ENCODE assay signal across 11 mouse cellular contexts in genomic region chr5:35727447-35727846, GRCm38 (mm10). TPM values are rescaled to one million over a fixed set of nuclear protein-coding genes. Genes with fewer than 3 reads are reported as not detected.
DNase-seq lines count a peak whose midpoint lies in the region; ATAC-seq and TF ChIP-seq lines count a peak whose summit lies in the region.
"Had no signal": no experiment of that assay in that cellular context is flagged by ENCODE, and none has a peak within 500 bp of the region (broad histone marks: within the 10 kb centered on the region; RNA-seq: fewer than 3 reads in every experiment).

No protein-coding gene starts in this region.

- 0 out of 2 replicates have a peak, but pooled peaks cover 3% of the 10 kb centered on the region for H3K4me1 ChIP-seq in intestine, postnatal 0 days (replicated peaks; ENCODE audit: control insufficient read depth, insufficient read depth, low read length)
- peaks cover 19% of the 10 kb centered on the region for H3K4me1 ChIP-seq in intestine, embryonic 16.5 days (ENCODE audit: control insufficient read depth, insufficient read depth, low read length)
- peaks cover 21 to 55% of the 10 kb centered on the region in 2 experiments for H3K4me1 ChIP-seq in CH12.LX (ENCODE audit: control insufficient read depth in 1 of 2, insufficient read depth in 2 of 2)
- peaks cover 14% of the 10 kb centered on the region; the same call in 1 of the 2 replicates for H3K4me1 ChIP-seq in liver, embryonic 13.5 days (replicated peaks)
- peaks cover 16% of the 10 kb centered on the region for H3K4me1 ChIP-seq in cerebellum, adult 2 months (ENCODE audit: control insufficient read depth, insufficient read depth, low read length)

- no peak; the same call in none of the 2 replicates for TF ChIP-seq RAD21 in CH12.LX (IDR thresholded peaks at IDR 0.05; ENCODE audit: low read depth, low read length)

- TF ChIP-seq EP300 in CH12.LX (IDR thresholded peaks at IDR 0.05; ENCODE audit: low read length) = no peak

- no peak overlapping the region for H3K9ac ChIP-seq in intestine, postnatal 0 days (ENCODE audit: low read depth, low read length)
- H3K9ac ChIP-seq in intestine, embryonic 16.5 days (ENCODE audit: low read depth, low read length) = no peak overlapping the region
- no peak overlapping the region for H3K9ac ChIP-seq in CH12.LX (ENCODE audit: insufficient read depth, low read depth)
- H3K9ac ChIP-seq in liver, embryonic 13.5 days = no peak overlapping the region

- WGBS in intestine, postnatal 0 days = 92% methylated on average over 5 of the region's 5 CpGs
- 91% methylated on average over 5 of the region's 5 CpGs for WGBS in intestine, embryonic 16.5 days
- 76% methylated on average over 5 of the region's 5 CpGs for WGBS in liver, embryonic 13.5 days (ENCODE audit: insufficient replicate concordance)
- 95% methylated on average over 5 of the region's 5 CpGs for WGBS in cerebellum, adult 2 months

- no peaks in the 10 kb centered on the region for H3K79me2 ChIP-seq in CH12.LX (replicated peaks; ENCODE audit: control insufficient read depth, extremely low read depth, insufficient read depth, poor library complexity, severe bottlenecking)

- H3K4me3 ChIP-seq in intestine, postnatal 0 days (ENCODE audit: low read depth, low read length) = no peak overlapping the region
- no peak overlapping the region for H3K4me3 ChIP-seq in intestine, embryonic 16.5 days (ENCODE audit: low read length)
- no peak overlapping the region for H3K4me3 ChIP-seq in CH12.LX (replicated peaks in 1 of 3; ENCODE audit: low read depth in 2 of 3, low read length in 2 of 3, poor library complexity in 1 of 3)
- no peak overlapping the region for H3K4me3 ChIP-seq in liver, embryonic 13.5 days (replicated peaks)
- H3K4me3 ChIP-seq in cerebellum, adult 2 months (replicated peaks; ENCODE audit: insufficient read depth, low read depth, low read length) = no peak overlapping the region
- H3K4me3 ChIP-seq: myocyte had no signal

- H3K27me3 ChIP-seq in intestine, postnatal 0 days (replicated peaks; ENCODE audit: control insufficient read depth, insufficient read depth, low read length) = no peaks in the 10 kb centered on the region
- no peaks in the 10 kb centered on the region for H3K27me3 ChIP-seq in intestine, embryonic 16.5 days (replicated peaks; ENCODE audit: control insufficient read depth, insufficient read depth, low read length)
- H3K27me3 ChIP-seq in CH12.LX (replicated peaks) = no peaks in the 10 kb centered on the region
- H3K27me3 ChIP-seq in liver, embryonic 13.5 days = no peaks in the 10 kb centered on the region
- no peaks in the 10 kb centered on the region for H3K27me3 ChIP-seq in cerebellum, adult 2 months (ENCODE audit: control insufficient read depth, insufficient read depth, low read length)

- H3K27ac ChIP-seq in intestine, postnatal 0 days (ENCODE audit: low read depth, low read length) = no peak overlapping the region
- no peak overlapping the region for H3K27ac ChIP-seq in intestine, embryonic 16.5 days (ENCODE audit: low read length)
- H3K27ac ChIP-seq in CH12.LX (ENCODE audit: insufficient read depth, low read depth) = no peak overlapping the region
- H3K27ac ChIP-seq in liver, embryonic 13.5 days = no peak overlapping the region
- H3K27ac ChIP-seq in cerebellum, adult 2 months (ENCODE audit: insufficient read depth, low read length) = no peak overlapping the region
- H3K27ac ChIP-seq: hindbrain, postnatal 0 days had no signal

- peak overlapping the region; percentile 40; the same call in 1 of the 2 replicates for H3K4me2 ChIP-seq in intestine, postnatal 0 days (replicated peaks; ENCODE audit: low read depth)
- H3K4me2 ChIP-seq in intestine, embryonic 16.5 days (ENCODE audit: low read depth, low read length) = no peak overlapping the region
- H3K4me2 ChIP-seq in CH12.LX (ENCODE audit: insufficient read depth, low read depth, poor library complexity, severe bottlenecking) = no peak overlapping the region
- peak overlapping the region; percentile 36 for H3K4me2 ChIP-seq in liver, embryonic 13.5 days

- no peaks in the 10 kb centered on the region for H3K9me3 ChIP-seq in intestine, postnatal 0 days (ENCODE audit: control insufficient read depth)
- no peaks in the 10 kb centered on the region for H3K9me3 ChIP-seq in intestine, embryonic 16.5 days (ENCODE audit: control insufficient read depth, low read length)
- H3K9me3 ChIP-seq in CH12.LX (replicated peaks; ENCODE audit: low read length) = no peaks in the 10 kb centered on the region
- no peaks in the 10 kb centered on the region for H3K9me3 ChIP-seq in liver, embryonic 13.5 days (replicated peaks)

- in situ Hi-C loops in CH12.LX (cut with MboI; ENCODE audit: low pct_ligation_motif_present, low pct_unique_long_range_greater_than_20kb, low sequenced_read_pairs) = no loop called here

- no peak for ATAC-seq in intestine, postnatal 0 days
- no peak for ATAC-seq in intestine, embryonic 16.5 days
- no peak for ATAC-seq in liver, embryonic 13.5 days (ENCODE audit: low read depth)
- ATAC-seq: hindbrain, postnatal 0 days had no signal

- TF ChIP-seq POLR2A in CH12.LX (IDR thresholded peaks at IDR 0.05; ENCODE audit: low read depth, low read length) = no peak
- TF ChIP-seq POLR2A in cerebellum, adult 2 months (IDR thresholded peaks at IDR 0.05; ENCODE audit: borderline replicate concordance, insufficient read depth, low read length) = no peak

- dilution Hi-C loops in CH12.LX (cut with MboI; ENCODE audit: extremely low pct_ligation_motif_present, extremely low pct_unique_long_range_greater_than_20kb, low sequenced_read_pairs) = no loop called here

- peak; percentile 23 for DNase-seq in adrenal gland, postnatal 14 days
- DNase-seq in adrenal gland, postnatal 25 days = no peak
- peak; percentile 2 for DNase-seq in CH12.LX (ENCODE audit: extremely low read depth)
- no peak for DNase-seq in liver, embryonic 13.5 days
- DNase-seq in cerebellum, adult 2 months = no peak
- DNase-seq in cerebellum, postnatal 10 days = no peak

- peak; percentile 45; the same call in 1 of the 2 replicates for TF ChIP-seq CTCF in intestine, postnatal 0 days (IDR thresholded peaks at IDR 0.05; ENCODE audit: low read depth)
- peak in 1 of 2 experiments; percentile 36; a peak in 2 of 4 replicates for TF ChIP-seq CTCF in CH12.LX (conservative IDR thresholded peaks at IDR 0.05 in 1 of 2, IDR thresholded peaks at IDR 0.05 in 1 of 2; ENCODE audit: low read depth in 2 of 2, low read length in 2 of 2)
- no peak for TF ChIP-seq CTCF in cerebellum, adult 2 months (IDR thresholded peaks at IDR 0.05; ENCODE audit: borderline replicate concordance, insufficient read depth, low read depth, low read length)

- H3K36me3 ChIP-seq in intestine, postnatal 0 days (ENCODE audit: control insufficient read depth, insufficient read depth) = peaks cover 17% of the 10 kb centered on the region
- no peaks in the 10 kb centered on the region for H3K36me3 ChIP-seq in intestine, embryonic 16.5 days (ENCODE audit: control insufficient read depth, insufficient read depth, low read length)
- H3K36me3 ChIP-seq in CH12.LX (replicated peaks in 1 of 2; ENCODE audit: control insufficient read depth in 1 of 2, insufficient read depth in 1 of 2, low read length in 1 of 2) = peaks cover 0 to 9% of the 10 kb centered on the region in 2 experiments
- H3K36me3 ChIP-seq in liver, embryonic 13.5 days = no peaks in the 10 kb centered on the region

TF ChIP-seq in CH12.LX, 34 proteins besides CTCF, POLR2A, EP300 and RAD21:
- TF ChIP-seq ZMIZ1 (IDR thresholded peaks at IDR 0.05; ENCODE audit: low read depth, low read length) (no peak), E2F4 (IDR thresholded peaks at IDR 0.05; ENCODE audit: insufficient replicate concordance, low read depth, low read length) (no peak), SMC3 (IDR thresholded peaks at IDR 0.05; ENCODE audit: low read depth, low read length) (peak; percentile 25)

RNA-seq across cellular contexts. Expression of gene Sh3tc1, which starts 12.3 kb away (rescaled TPM):
- total RNA-seq in adrenal gland, postnatal 14 days (2021) = 14.9 and 15.0 TPM in 2 replicates
- 10.6 and 13.9 TPM in 2 replicates for total RNA-seq in adrenal gland, postnatal 25 days (2021)
- polyA plus RNA-seq in intestine, postnatal 0 days (2015; fragmentation: Nextera tagmentation; extraction: Ambion mirVana) = 18.3 and 18.7 TPM in 2 replicates
- polyA plus RNA-seq in intestine, embryonic 16.5 days (2015; fragmentation: Nextera tagmentation; extraction: Ambion mirVana) = 18.4 and 20.5 TPM in 2 replicates
- total RNA-seq in CH12.LX (2012; rRNA removed) (0.85 and 0.97 TPM in 2 replicates), CH12.LX (2014; rRNA removed) (1.2 and 1.4 TPM in 2 replicates)
- polyA plus RNA-seq in CH12.LX (2012; ENCODE audit: insufficient read length, low read depth) = 2.3 and 3.5 TPM in 2 replicates
- 2.1 TPM in 2 replicates for polyA plus RNA-seq in liver, embryonic 13.5 days (2015; fragmentation: Nextera tagmentation; extraction: Ambion mirVana)
- polyA plus RNA-seq in cerebellum, adult 2 months (2012; rRNA removed) = 1.2 and 1.7 TPM in 2 replicates

RNA-seq across cellular contexts. Expression of gene Ablim2, which starts 30.2 kb away (rescaled TPM):
- total RNA-seq in adrenal gland, postnatal 14 days (2021) = 3.0 and 4.0 TPM in 2 replicates
- total RNA-seq in adrenal gland, postnatal 25 days (2021) = 6.0 and 7.8 TPM in 2 replicates
- 1.9 and 2.0 TPM in 2 replicates for polyA plus RNA-seq in intestine, postnatal 0 days (2015; fragmentation: Nextera tagmentation; extraction: Ambion mirVana)
- 5.4 and 5.7 TPM in 2 replicates for polyA plus RNA-seq in intestine, embryonic 16.5 days (2015; fragmentation: Nextera tagmentation; extraction: Ambion mirVana)
- total RNA-seq in CH12.LX (2012; rRNA removed) (3.7 and 11.0 TPM in 2 replicates), CH12.LX (2014; rRNA removed) (4.7 and 12.2 TPM in 2 replicates)
- 2.6 and 4.4 TPM in 2 replicates for polyA plus RNA-seq in CH12.LX (2012; ENCODE audit: insufficient read length, low read depth)
- 0.03 and 0.18 TPM in 2 replicates for polyA plus RNA-seq in liver, embryonic 13.5 days (2015; fragmentation: Nextera tagmentation; extraction: Ambion mirVana)
- polyA plus RNA-seq in cerebellum, adult 2 months (2012; rRNA removed) = 89.2 and 99.9 TPM in 2 replicates
- total RNA-seq: common myeloid progenitor, adult 5-6 weeks had no signal

RNA-seq across cellular contexts. Expression of gene Htra3, which starts 47.9 kb away (rescaled TPM):
- 49.7 TPM in 2 replicates for total RNA-seq in adrenal gland, postnatal 14 days (2021)
- total RNA-seq in adrenal gland, postnatal 25 days (2021) = 35.5 and 44.3 TPM in 2 replicates
- polyA plus RNA-seq in intestine, postnatal 0 days (2015; fragmentation: Nextera tagmentation; extraction: Ambion mirVana) = 24.5 and 25.5 TPM in 2 replicates
- polyA plus RNA-seq in intestine, embryonic 16.5 days (2015; fragmentation: Nextera tagmentation; extraction: Ambion mirVana) = 53.5 and 58.1 TPM in 2 replicates
- total RNA-seq in CH12.LX (2012; rRNA removed) (not detected in 2 replicates), CH12.LX (2014; rRNA removed) (not detected in 2 replicates)
- not detected in 2 replicates for polyA plus RNA-seq in CH12.LX (2012; ENCODE audit: insufficient read length, low read depth)
- 1.0 and 1.3 TPM in 2 replicates for polyA plus RNA-seq in liver, embryonic 13.5 days (2015; fragmentation: Nextera tagmentation; extraction: Ambion mirVana)
- polyA plus RNA-seq in cerebellum, adult 2 months (2012; rRNA removed) = 7.1 and 9.5 TPM in 2 replicates
- total RNA-seq: common myeloid progenitor, adult 5-6 weeks had no signal

Comparison
In these comparisons a context has a peak if more than half of its experiments do, and no peak if none do; other contexts are left out.
1. DNase-seq: peak in adrenal gland, postnatal 14 days (single experiment) and CH12.LX (single experiment); none in adrenal gland, postnatal 25 days (single experiment), liver, embryonic 13.5 days (single experiment), cerebellum, adult 2 months (0 of 2) and cerebellum, postnatal 10 days (0 of 2).
2. H3K4me2 ChIP-seq: peak in intestine, postnatal 0 days (single experiment) and liver, embryonic 13.5 days (single experiment); none in intestine, embryonic 16.5 days (single experiment) and CH12.LX (single experiment).
3. RNA of gene Ablim2, which starts 30.2 kb away (polyA plus RNA-seq): 89.2 to 99.9 TPM in cerebellum, adult 2 months; 5.4 to 5.7 TPM in intestine, embryonic 16.5 days, 2.6 to 4.4 TPM in CH12.LX, 1.9 to 2.0 TPM in intestine, postnatal 0 days and 0.03 to 0.18 TPM in liver, embryonic 13.5 days; every median in the first group is over 10 times any median in the second.